Mouse (Mus musculus) CH12.LX (cell line): Measurements from ENCODE around the gene Hist1h3b. TPM values are rescaled to one million over a fixed set of nuclear protein-coding genes. Genes with fewer than 3 reads are reported as not detected.
A peak's percentile ranks its signal among the peaks of the same experiment; 100 is the strongest.

Experiments
- DNase-seq: peaks from one replicate; pipeline ENCODE4 v3.0.0-alpha.2; 2013; ENCODE audit errors: extremely low read depth
- H3K27ac ChIP-seq: 2 replicates; pipeline ENCODE4 v1.5.1; 2012; ENCODE audit warnings: low read depth, mild to moderate bottlenecking, control low read depth, moderate library complexity; ENCODE audit not compliant: insufficient read depth
- H3K27me3 ChIP-seq: replicated peaks from 2 replicates; pipeline ENCODE3; 2012; ENCODE audit warnings: inconsistent platforms
- H3K36me3 ChIP-seq, 2 experiments: replicated peaks in 1 of 2; 2 replicates each; pipeline versions ENCODE3 to v1.6.1; 2012; ENCODE audit warnings: inconsistent platforms in 1 of 2, low read length in 1 of 2, mild to moderate bottlenecking in 1 of 2, mixed read lengths in 1 of 2, moderate library complexity in 1 of 2; ENCODE audit not compliant: control insufficient read depth in 1 of 2, insufficient read depth in 1 of 2
- H3K4me1 ChIP-seq, 2 experiments: 2 replicates each; pipeline ENCODE4 v1.6.1; 2012; ENCODE audit warnings: inconsistent platforms in 1 of 2, moderate library complexity in 1 of 2; ENCODE audit not compliant: insufficient read depth in 2 of 2, control insufficient read depth in 1 of 2
- H3K4me2 ChIP-seq: 2 replicates; pipeline ENCODE4 v1.6.1; 2012; ENCODE audit warnings: low read depth, mild to moderate bottlenecking, control low read depth; ENCODE audit not compliant: poor library complexity, insufficient read depth, severe bottlenecking
- H3K4me3 ChIP-seq, 3 experiments: fragments of 150-350 bp in 1 of 3; sonication (generic) in 1 of 3; replicated peaks in 1 of 3; 2 replicates each; pipeline versions ENCODE3 to v1.5.1; 2011 to 2012; ENCODE audit warnings: low read depth in 2 of 3, low read length in 2 of 3, mild to moderate bottlenecking in 2 of 3, moderate library complexity in 2 of 3, control low read depth in 1 of 3, improper control_type of control experiment in 1 of 3, inconsistent platforms in 1 of 3, mixed read lengths in 1 of 3; ENCODE audit not compliant: poor library complexity in 1 of 3
- H3K79me2 ChIP-seq: replicated peaks from 2 replicates; pipeline ENCODE4 v1.6.1; 2012; ENCODE audit warnings: mild to moderate bottlenecking, moderate library complexity; ENCODE audit not compliant: control insufficient read depth, poor library complexity, insufficient read depth, severe bottlenecking; ENCODE audit errors: extremely low read depth
- H3K9ac ChIP-seq: 2 replicates; pipeline ENCODE4 v1.6.1; 2012; ENCODE audit warnings: low read depth, mild to moderate bottlenecking, control low read depth, moderate library complexity; ENCODE audit not compliant: insufficient read depth
- H3K9me3 ChIP-seq: replicated peaks from 2 replicates; pipeline ENCODE3; 2012; ENCODE audit warnings: low read length, inconsistent platforms, mixed read lengths
- CHD2 ChIP-seq: IDR thresholded peaks from 2 replicates; pipeline ENCODE4 v1.6.1; 2011; ENCODE audit warnings: low read length, improper control_type of control experiment
- ELF1 ChIP-seq: IDR thresholded peaks from 2 replicates; pipeline ENCODE4 v1.6.1; 2014; ENCODE audit warnings: low read depth, mild to moderate bottlenecking, inconsistent platforms, low read length, improper control_type of control experiment
- ETS1 ChIP-seq: conservative IDR thresholded peaks from 2 replicates; pipeline ENCODE4 v1.6.1; 2012; ENCODE audit warnings: low read depth, mild to moderate bottlenecking, inconsistent platforms, low read length, improper control_type of control experiment, moderate library complexity
- GABPA ChIP-seq: IDR thresholded peaks from 2 replicates; pipeline ENCODE4 v1.6.1; 2012; ENCODE audit warnings: low read depth, low read length, improper control_type of control experiment, inconsistent platforms; ENCODE audit not compliant: insufficient replicate concordance
- IRF4 ChIP-seq: IDR thresholded peaks from 2 replicates; pipeline ENCODE4 v1.6.1; 2014; ENCODE audit warnings: low read depth, mild to moderate bottlenecking, inconsistent platforms, low read length, improper control_type of control experiment
- JUN ChIP-seq: IDR thresholded peaks from 2 replicates; pipeline ENCODE4 v1.6.1; 2011; ENCODE audit warnings: low read depth, mild to moderate bottlenecking, low read length, improper control_type of control experiment, moderate library complexity; ENCODE audit not compliant: insufficient read depth
- KAT2A ChIP-seq: IDR thresholded peaks from 2 replicates; pipeline ENCODE4 v1.6.1; 2012; ENCODE audit warnings: low read length, improper control_type of control experiment, inconsistent platforms; ENCODE audit not compliant: insufficient replicate concordance
- NELFE ChIP-seq: IDR thresholded peaks from 2 replicates; pipeline ENCODE4 v1.6.1; 2011; ENCODE audit warnings: low read depth, low read length, improper control_type of control experiment
- POLR2AphosphoS2 ChIP-seq: IDR thresholded peaks from 2 replicates; pipeline ENCODE4 v1.6.1; 2011; ENCODE audit warnings: low read depth, low read length, improper control_type of control experiment
- SMC3 ChIP-seq: IDR thresholded peaks from 2 replicates; pipeline ENCODE4 v1.6.1; 2011; ENCODE audit warnings: low read depth, low read length, improper control_type of control experiment
- TBP ChIP-seq: conservative IDR thresholded peaks from 2 replicates; pipeline ENCODE4 v1.6.1; 2011; ENCODE audit warnings: low read depth, low read length, improper control_type of control experiment
- USF2 ChIP-seq: conservative IDR thresholded peaks from 2 replicates; pipeline ENCODE4 v1.6.1; 2011; ENCODE audit warnings: low read depth, low read length, improper control_type of control experiment
- ZC3H11A ChIP-seq: IDR thresholded peaks from 2 replicates; pipeline ENCODE4 v1.6.1; 2012; ENCODE audit warnings: low read depth, mild to moderate bottlenecking, inconsistent platforms, low read length, improper control_type of control experiment
- ZMIZ1 ChIP-seq: IDR thresholded peaks from 2 replicates; pipeline ENCODE4 v1.6.1; 2012; ENCODE audit warnings: low read depth, mild to moderate bottlenecking, inconsistent platforms, low read length, improper control_type of control experiment
- dilution Hi-C: fragments of 300-500 bp; cut with MboI; formaldehyde crosslinking; loops from 2 replicates; pipeline ENCODE4 v1.14.3; 2020; ENCODE audit warnings: low sequenced_read_pairs; ENCODE audit not compliant: extremely low pct_unique_long_range_greater_than_20kb, extremely low pct_ligation_motif_present
- in situ Hi-C: fragments of 300-500 bp; cut with MboI; formaldehyde crosslinking; loops from 3 replicates; pipeline ENCODE4 v1.14.3; 2019; ENCODE audit warnings: low sequenced_read_pairs, low pct_ligation_motif_present, low pct_unique_long_range_greater_than_20kb, mixed read lengths
- polyA plus RNA-seq: library from polyadenylated mRNA; unstranded; fragments of >175 nt; gene quantifications from 2 replicates; pipeline ENCODE4 v1.2.1, GENCODE M21; 2012; ENCODE audit warnings: low read depth; ENCODE audit not compliant: insufficient read length
- total RNA-seq, 2 experiments: library from RNA; depleted of rRNA; stranded (reverse); fragments of 300-350 nt in 1 of 2; fragments of >200 nt in 1 of 2; gene quantifications; 2 replicates each; pipeline ENCODE4 v1.2.3; 2012 to 2014

Hist1h3b gene
- total and polyA plus RNA-seq, 3 experiments: 5.5 to 2,096 (median 44.0) TPM

DNA sequence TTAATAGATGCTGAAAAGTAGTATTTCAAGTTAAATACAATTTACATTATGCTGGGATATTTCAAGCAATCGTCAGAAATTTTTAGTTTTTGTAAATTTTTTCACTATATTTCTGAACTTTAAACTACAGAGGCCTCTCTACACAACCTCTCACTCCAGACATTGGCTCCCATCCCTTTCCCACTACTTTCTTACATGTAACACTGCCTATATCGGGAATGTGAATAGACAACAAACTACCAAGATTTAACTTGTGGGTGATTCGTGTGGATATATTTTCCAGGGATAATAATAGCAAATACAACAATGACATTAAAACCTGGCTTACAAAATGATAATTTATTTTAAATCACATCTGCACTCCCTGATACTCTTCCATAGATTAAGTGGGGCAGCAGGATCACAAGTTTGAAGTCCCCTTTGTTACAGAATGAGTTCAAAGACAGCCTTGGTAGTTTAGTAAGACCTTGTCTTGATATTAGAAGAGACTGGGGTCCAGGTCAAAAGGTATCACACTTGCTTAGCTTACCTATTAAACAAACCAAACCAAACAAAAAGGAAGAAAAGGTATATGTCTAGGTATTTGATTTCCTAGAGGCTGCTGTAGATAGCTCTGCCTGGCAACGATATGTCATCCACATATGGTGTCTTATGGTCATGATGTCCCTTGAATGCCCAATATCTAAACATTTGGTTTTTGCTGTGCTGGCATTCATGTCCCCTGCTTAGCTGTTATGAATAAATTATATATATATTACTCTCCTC is 1.4 kb downstream of the Hist1h3b start:
- H3K4me1 ChIP-seq: peaks cover 0 to 44% of the 10 kb centered on the region in 2 experiments; a peak in 2 of 4 replicates

DNA sequence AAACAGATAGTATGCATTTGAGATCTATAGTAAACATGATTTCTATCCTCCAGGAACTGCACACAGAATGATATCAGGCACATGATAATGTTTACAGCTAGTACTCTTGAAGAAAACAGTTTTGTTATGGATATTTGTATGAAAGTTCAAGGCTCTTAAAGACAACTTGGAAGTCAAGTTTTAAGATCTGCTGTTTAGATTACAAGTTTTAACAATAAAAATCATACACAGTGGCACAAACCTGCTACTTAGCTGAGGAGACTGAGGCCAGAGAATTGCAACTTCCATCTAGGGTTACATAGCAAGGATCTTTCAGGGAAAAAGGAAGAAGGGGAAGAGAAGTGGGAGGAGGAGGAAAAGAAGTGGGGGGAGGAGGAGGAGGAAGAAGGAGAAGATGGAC is 2.9 kb downstream of the Hist1h3b start:
- H3K9me3 ChIP-seq: no peaks in the 10 kb centered on the region
- DNase-seq: no peak
- H3K4me3 ChIP-seq: no peak overlapping the region
- H3K4me1 ChIP-seq: peaks cover 2 to 48% of the 10 kb centered on the region in 2 experiments; a peak in 3 of 4 replicates
- dilution Hi-C loops (no loop called here), in situ Hi-C loops (loop anchor here (25.0 kb wide), 1 partner anchor 1718 kb away; the partner anchor contains the start of genes Hist1h2ag, Hist1h2ah, Hist1h2bj and Hist1h2bk)
- H3K27ac ChIP-seq: peak overlapping the region; percentile 69
- H3K4me2 ChIP-seq: 0 out of 2 replicates have a peak overlapping the region, but pooled peaks have one; percentile 29
- no peaks in the 10 kb centered on the region for H3K79me2 ChIP-seq
- no peak overlapping the region for H3K9ac ChIP-seq
- TF ChIP-seq SMC3: no peak
- no peak for TF ChIP-seq JUN
- no peaks in the 10 kb centered on the region for H3K36me3 ChIP-seq
- no peaks in the 10 kb centered on the region for H3K27me3 ChIP-seq

More for the DNA sequence above, 1.4 kb downstream of the Hist1h3b start:
- dilution Hi-C loops (no loop called here), in situ Hi-C loops (loop anchor here (25.0 kb wide), 1 partner anchor 1716 kb away; the partner anchor contains the start of genes Hist1h2ag, Hist1h2ah, Hist1h2bj and Hist1h2bk)
- peak overlapping the region; percentile 45 for H3K27ac ChIP-seq
- H3K4me2 ChIP-seq: no peak overlapping the region
- no peaks in the 10 kb centered on the region for H3K79me2 ChIP-seq
- no peaks in the 10 kb centered on the region for H3K27me3 ChIP-seq
- no peaks in the 10 kb centered on the region for H3K9me3 ChIP-seq
- H3K9ac ChIP-seq: peak overlapping the region; percentile 63; the same call in 1 of the 2 replicates
- no peaks in the 10 kb centered on the region for H3K36me3 ChIP-seq
- no peak overlapping the region for H3K4me3 ChIP-seq
- no peak for TF ChIP-seq ETS1
- no peak for TF ChIP-seq IRF4
- no peak for TF ChIP-seq TBP
- TF ChIP-seq GABPA: no peak
- no peak for TF ChIP-seq CHD2
- no peak for TF ChIP-seq ZC3H11A
- TF ChIP-seq ZMIZ1: no peak
- TF ChIP-seq POLR2AphosphoS2: no peak
- no peak for TF ChIP-seq KAT2A
- no peak for TF ChIP-seq ELF1
- TF ChIP-seq NELFE: no peak
- no peak for TF ChIP-seq USF2
- DNase-seq: no peak
